Mouse (Mus musculus) mouse embryonic stem cell (cell line): ENCODE measurements around the gene Gimap5.

Source experiments
- in situ Hi-C, 2 experiments: fragments of 300-500 bp; cut with MboI; formaldehyde crosslinking; loops; 1 replicate in 1 of 2; 3 replicates in 1 of 2; pipeline ENCODE4 v1.14.3; 2019 to 2020; ENCODE audit warnings: low sequenced_read_pairs in 2 of 2, low pct_unique_long_range_greater_than_20kb in 1 of 2, mixed read lengths in 1 of 2; ENCODE audit not compliant: unreplicated experiment in 1 of 2

Gimap5 gene

DNA sequence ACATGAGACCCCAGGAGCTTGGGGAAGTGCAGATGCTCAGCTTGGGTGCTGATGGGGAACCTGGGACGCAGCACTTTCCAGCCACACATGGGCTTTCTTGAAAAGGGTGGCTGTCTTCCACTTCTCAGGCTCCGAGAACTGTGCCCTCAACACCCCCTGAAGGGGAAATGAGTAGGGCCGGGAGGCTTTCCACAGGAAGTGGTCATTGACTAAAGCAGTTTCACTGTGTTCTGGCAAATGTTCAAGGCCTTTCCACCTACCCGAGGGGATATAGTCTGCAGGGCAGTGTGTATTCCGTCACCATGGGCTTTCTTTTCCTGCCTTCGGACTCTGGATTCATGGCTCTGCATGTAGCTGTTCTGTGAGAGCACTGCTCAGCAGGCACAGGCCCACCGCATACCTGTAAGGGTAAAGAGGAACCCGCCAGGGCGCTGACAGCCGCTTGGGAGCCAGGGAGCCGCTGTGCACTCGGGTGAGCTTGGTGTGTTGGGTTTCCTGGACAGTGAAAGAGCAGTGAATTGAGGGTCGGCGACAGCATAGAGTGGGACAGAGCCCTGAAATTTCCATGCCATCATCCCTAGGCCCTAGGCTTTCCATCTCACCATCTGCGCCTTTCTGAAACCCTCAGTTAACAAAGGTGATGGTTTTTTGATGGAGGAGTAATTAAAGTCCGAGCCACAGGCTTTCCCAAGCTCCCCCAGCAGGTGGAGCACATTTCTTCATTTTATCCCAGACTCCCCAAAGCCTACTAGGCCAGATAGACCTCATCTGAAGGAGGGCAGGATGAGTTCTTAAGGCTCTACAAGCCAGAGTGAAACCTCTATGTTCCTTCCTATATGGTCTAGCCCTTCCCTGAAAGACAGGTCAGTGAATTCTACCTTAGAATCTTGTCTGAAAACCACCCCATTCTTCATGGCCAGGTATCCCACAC lies at the start of gene Gimap5:
Gene Gimap5 (plus strand): TSS at position 239 of the 931 bp plus-strand sequence.
- in situ Hi-C loops, result no loop called here

DNA sequence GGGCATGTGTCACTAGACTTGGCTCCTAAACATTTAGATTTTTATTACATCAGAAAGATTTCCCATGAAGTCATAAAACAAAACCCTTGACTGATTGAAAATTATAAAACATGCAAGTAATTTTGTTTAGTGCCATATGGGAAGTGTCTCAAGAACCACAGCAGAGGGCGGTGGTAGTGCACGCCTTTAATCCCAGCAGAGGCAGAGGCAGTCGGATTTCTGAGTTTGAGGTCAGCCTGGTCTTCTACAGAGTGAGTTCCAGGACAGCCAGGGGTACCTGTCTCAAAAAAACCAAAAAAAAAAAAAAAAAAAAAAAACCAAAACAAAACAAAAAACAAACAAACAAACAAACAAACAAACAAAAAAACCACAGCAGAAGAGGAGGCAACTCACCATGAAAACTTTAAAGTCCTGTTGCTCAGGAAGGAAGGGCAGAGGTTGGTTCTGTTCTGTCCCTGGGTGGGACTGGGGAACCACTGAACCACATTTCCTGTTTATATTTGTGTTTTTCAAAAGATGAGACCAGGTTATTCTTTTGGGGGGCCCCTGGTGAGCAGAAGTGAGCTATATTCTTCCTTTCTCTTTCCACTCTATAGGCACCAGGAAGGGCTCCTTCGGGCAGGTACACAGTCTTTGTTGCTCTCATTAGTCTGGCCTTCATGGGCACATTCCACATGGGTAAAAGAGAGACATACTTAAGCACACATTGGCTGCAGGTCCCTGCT lies 49.0 kb upstream of the Gimap5 start:
- in situ Hi-C loops, result no loop called here

DNA sequence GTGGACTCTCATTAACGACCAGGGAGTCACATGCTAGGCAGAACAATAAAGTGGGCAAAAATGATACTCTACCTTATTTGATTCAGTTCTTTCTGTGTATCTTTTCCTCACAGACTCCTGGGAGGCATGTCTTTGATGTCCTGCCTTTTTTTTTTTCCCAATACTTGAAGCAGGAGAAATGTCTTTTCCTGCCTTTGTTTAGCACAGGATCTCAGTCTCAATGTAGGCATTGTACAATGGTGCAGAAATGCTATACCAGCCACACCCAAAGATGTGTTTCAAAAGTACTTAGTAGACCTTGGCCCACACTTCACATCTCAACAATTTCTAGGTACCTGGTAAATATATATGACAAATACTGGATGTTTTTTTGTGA lies 48.5 kb upstream of the Gimap5 start:
- in situ Hi-C loops, result no loop called here

DNA sequence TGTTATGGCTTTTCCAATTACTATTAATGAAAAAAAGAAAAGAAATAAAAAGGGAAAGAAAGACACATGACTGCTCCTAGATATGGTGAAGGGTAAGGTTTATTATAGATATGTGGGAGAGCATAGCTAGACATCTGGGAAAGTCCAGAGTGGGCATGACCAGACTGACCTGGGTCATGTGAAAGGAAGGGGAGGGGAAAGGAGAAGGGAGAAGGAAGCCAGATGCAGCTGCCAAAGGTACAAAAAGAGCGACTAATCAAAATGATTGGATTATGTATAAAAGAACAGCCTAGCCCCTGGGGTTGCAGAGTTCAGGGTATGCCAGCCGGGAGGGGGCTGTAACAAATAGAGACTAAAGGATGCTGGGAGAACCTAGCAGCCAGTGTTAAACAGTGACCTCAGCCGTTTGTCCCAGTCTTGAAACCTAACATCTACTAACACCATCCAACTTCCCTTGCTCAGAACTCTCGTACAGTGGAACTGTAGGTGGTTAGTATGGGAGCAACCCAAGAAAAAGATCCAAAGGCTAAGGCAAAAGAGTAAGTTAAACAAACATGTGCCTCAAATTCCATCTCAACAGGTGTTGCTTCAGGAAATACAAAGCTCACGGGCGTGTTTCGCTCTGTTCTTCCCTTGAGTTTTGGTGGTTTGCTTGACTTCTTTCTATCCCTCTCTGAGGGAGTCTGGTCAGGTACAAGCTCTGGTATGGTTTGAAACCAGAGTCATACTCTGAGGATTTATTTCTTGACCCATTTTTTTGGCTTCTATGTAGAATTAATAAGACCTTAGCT lies 47.7 kb upstream of the Gimap5 start:
- in situ Hi-C loops, result no loop called here

DNA sequence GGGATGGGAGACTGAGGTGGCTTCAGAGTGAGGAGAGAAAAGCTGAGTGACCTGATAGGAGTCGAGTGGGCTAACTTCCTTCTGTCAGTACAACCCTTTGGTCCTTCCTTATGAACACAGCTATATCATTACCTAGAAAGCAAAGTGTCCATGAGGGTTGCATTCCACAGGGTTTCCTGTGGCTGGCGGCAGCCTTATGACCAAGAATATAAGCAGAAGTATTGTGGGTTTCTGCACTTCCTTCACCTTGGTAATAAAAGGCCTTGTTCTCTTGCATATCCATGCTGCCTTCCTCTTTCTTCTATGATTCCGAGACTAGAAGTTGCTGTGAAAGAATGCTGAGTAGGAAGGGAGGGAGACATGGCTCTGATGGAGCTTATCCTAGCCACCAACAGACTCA lies 47.1 kb upstream of the Gimap5 start:
- in situ Hi-C loops, result no loop called here

DNA sequence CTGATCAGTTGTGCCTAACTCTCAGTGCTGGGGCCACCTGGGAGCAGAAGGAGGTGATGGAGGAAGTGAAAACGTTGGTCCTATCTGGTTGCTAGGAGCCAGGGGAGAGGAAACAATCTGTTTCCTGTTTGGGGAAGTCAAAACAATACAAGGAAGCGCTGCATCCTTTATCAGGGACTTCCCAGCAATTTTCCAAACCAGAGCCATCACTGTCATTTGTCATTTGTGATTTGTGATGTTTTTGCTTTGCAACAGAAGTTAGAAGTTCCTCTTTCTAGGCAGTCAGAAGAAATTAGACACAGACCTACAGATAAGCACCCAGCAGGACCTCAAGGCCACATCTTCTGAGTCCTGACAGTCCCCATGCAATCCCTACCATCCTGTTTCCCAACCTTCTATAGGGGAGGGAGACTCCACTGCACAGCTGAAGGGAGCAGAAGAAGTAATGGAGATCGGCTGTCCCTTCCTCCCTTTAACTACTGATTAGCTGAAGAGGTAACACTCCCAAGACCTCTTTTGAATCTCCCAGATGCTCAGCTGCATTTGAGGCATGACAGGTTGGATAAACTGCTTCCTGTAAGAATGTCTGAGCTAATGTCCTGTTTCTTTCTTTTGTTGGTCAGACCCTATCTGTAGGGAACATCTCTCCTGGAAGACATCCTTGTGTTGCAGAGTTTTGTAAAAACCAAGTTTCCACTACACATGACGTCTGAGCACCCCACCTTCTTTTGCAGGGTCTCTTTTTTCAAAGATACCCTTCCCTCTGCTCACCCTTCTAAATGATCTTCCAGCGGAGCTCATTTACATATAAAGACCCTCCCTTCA lies 45.5 kb upstream of the Gimap5 start:
- in situ Hi-C loops, result no loop called here

DNA sequence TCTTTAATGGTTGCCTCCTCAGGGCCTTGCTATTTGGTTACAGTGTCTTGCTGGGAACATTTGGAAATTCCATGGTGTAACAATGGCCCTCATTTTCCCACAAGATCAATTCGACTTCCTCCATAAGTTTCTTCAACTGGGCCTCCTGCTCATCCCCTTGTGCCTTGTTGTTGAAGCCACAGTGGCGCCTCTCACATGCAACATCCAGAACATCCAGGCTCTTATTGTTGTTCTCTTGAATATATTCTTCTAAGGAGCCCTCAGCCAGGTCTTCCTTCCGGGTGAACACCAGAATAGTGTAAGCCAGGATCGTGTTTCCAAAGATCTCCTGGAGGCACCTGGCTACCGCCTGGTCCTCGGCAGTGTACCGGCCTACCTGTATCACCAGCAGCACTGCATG lies 43.9 kb upstream of the Gimap5 start:
- in situ Hi-C loops, result no loop called here

DNA sequence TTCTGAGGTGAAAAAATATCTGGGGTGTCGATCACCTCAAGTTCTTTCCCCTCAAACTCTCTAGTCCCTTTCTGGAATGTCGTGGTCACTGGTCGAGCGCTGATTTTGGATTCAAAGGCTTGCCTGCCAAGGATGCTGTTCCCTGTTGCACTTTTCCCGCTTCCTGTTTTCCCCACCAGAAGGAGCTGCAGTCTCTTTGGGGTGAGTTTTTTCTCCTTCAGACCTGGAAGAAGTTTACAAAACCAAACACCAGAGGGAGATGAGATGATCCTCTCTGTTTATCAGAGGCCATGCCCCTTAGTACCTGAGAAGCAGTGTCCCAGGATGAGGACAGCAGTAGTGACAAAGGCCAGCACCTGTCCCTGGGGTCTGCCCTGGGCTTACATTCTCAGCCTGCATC lies 43.4 kb upstream of the Gimap5 start:
- in situ Hi-C loops, result no loop called here

DNA sequence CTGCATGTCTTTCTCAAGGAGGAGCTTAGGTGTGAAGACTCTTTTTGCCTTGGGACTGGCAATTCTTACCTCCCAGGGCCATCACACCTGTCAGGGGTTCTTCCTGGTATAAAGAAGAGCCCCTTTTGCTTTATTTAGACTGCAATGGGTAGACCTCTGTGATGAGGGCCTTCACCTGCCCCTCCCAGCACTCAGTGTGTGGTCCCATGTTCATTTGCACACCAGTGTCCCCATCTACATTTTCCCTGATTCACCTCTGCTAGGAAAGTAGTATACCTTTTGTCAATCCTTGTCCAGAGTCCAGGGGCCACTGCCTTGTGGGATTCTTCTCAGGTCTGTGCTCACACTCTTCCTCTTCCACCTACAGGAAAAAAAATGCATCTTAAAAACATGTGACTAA lies 41.9 kb upstream of the Gimap5 start:
- in situ Hi-C loops, result no loop called here

DNA sequence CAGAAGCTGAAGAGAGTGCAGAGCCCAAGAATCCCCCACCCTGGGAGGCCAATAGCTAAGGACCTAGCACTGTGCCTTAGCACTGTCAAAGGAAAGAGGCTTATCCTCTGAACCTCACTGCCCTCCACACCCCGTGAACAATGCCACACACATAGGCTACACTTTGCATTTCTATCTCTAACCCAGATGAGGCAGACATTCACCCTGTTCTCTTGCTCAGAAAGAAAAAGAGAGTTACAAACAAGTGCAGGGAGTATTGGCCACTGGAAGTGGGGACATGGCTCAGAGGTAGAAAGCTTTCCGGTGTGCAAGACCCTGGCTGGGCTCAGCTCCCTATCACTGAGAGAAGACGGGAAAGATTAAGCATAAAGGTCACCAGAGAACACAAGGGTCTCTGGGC lies 39.9 kb upstream of the Gimap5 start:
- in situ Hi-C loops, result no loop called here

DNA sequence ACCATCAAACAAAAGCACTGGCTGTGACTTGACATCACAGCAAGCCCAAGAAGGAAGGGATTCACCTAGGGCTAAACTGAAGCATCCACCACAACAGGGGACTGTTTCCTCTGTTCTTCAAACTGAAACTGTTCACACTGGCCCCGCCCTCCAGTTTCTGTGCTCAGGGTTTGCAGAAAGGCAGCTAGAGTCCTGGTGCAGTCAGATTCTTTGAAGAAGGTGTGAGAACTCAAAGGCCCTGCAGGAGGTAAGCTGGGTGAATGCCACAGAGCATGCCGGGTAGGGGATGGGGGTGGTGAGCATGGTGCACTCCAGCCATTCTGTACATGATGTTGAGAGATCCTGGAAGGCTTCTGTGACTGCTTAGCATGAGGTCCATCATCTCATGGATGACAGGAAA lies 27.5 kb upstream of the Gimap5 start, which contains the start of the genes Gm28053 and Gimap7:
Gene Gm28053 (plus strand): TSS at position 153 of the 400 bp plus-strand sequence.
Gene Gimap7 (plus strand): TSS at position 167 of the 400 bp plus-strand sequence.
- in situ Hi-C loops, result no loop called here

DNA sequence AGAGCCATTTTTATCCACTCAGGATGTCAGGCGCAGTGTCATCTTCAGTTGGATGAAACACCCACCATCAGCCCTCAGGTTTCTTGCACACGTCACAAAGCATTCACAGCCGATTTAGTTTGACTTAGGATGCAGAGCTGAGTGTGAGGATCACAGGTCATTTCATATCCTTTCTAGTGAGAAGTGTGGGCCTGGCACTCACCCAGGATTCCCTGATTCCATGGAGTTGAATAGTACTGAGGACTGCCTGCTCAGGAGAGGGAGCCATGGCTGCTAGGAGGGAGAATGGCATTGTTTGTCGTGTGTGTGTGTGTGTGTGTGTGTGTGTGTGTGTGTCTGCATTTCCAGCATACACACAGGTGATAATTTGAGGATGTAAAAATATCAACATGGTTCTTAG lies 25.7 kb upstream of the Gimap5 start:
- in situ Hi-C loops, result no loop called here

DNA sequence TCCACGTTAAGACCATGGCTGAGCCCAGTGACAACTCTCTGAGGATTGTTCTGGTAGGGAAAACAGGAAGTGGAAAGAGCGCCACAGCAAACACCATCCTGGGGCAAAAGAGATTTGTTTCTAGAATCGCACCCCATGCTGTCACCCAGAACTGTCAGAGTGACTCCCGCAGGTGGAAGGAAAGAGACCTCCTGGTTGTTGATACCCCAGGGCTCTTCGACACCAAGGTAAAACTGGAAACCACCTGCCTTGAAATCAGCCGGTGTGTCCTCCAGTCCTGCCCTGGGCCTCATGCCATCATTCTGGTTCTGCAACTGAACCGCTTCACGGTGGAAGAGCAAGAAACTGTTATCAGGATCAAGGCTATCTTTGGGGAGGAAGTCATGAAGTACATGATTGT lies 22.5 kb upstream of the Gimap5 start:
- in situ Hi-C loops, result no loop called here

DNA sequence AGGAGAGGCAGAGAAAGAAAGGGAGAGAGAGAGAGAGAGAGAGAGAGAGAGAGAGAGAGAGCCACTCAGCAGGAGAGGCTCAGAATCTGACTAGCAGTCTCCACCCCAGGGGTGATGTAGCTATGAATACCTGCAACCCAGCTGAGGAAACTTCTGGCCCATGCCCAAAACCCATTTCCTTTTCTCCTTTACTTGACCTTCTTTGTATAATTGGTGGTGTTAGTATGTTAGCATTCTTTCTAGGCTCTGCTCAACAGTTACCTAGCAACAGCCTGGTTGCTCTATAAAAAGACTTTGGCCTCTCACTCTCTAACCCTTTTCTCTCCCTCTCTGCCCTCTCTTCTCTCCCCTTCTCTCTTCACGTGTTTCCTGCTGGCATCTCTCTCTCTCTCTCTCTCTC lies 20.5 kb upstream of the Gimap5 start:
- in situ Hi-C loops, result no loop called here

DNA sequence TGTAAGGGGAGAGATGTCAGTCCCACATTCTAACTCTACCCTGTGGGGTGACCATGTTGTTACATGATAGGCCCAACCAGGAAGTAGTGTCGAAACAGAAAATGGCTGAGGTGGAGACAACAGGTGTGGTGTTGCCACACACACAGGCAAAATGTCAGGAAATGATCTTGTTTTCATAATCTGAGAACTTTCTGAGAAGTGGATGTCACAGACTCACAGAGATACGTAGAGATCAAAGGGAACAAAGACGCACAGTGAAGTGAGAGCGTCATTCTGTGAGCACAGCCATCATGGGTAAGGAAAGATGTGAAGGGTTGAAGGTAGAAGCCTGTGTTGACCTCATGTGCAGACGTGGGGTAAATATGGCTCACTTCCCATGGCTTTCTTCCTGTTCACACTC lies 18.2 kb upstream of the Gimap5 start:
- in situ Hi-C loops, result no loop called here

DNA sequence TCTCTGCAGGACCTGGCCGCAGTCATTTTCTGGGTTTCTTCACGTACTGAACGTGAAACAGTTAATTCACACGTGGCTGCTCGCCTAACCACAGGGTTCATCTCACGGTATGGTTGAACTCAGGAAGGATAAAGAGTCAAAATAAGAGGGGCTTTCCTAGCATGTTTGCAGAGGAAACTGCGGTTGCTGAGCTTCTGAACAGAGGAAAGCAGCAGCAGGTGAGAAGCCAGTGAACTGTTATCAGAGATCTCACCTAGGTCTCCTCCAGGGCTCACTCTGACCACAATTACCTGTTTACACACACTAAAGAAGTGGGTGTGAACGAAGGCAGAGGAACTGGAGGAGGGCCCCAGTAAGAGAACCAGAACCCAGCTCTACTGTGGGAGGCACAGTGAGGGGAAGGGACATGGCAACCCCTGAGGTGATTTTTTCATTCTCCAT lies 13.1 kb upstream of the Gimap5 start:
- in situ Hi-C loops, result no loop called here

DNA sequence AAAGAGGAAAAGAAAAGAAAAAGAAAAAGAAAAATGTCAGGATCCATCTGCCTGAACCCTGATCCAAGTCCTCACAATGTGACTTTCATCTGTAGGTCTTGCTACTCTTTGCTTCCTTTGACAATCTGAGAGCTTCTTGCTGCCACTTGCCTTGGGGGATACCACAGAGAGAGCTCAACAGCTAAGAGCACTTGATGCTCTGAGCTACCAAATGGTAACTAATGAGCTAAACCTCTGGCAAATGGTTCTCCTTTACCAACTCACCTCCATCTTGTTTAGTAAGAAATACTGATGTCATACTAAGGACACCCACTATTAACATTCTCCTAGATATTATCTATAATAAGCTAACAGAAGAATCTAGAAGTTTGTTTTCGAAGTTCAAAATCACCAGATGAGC lies 12.3 kb upstream of the Gimap5 start:
- in situ Hi-C loops, result no loop called here

DNA sequence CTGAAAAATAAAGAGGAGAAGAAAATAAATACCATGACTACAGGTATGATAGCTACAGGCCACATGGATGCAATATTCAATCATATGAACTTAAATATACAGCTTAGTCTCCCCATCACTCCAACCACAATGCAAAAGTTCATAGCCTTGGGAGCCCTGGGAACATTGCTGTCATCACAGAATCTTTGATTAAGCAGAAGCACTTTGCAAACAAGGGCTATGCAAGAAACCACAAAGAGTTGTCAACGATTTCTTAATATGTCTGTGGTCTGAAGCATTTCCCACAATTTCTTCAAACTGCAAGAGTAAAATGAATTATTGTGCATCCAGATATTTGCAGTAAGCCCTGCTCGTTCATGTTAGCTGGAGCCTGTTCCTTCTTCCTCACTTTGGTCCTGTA lies 8.9 kb upstream of the Gimap5 start:
- in situ Hi-C loops, result no loop called here
